Mouse (Mus musculus) stomach, embryonic 14.5 days (tissue): ENCODE data around the gene Dpyd. TPM values are rescaled to one million over a fixed set of nuclear protein-coding genes. Genes with fewer than 3 reads are reported as not detected.

ENCODE experiments used
- ATAC-seq: fragments of 200-750 bp; cut with Nextera tagmentation; 2 replicates; pipeline ENCODE4 v1.8.0; 2017; ENCODE audit warnings: low read depth, moderate TSS enrichment; ENCODE audit not compliant: insufficient number of reproducible peaks, insufficient read depth, low FRiP score
- H3K27ac ChIP-seq: fragments of 300-500 bp; sonication (generic); 2 replicates; pipeline ENCODE4 v1.5.1; 2014; ENCODE audit warnings: mild to moderate bottlenecking, low read length, moderate library complexity, mixed read lengths
- H3K27me3 ChIP-seq: fragments of 300-500 bp; sonication (generic); 2 replicates; pipeline ENCODE4 v1.6.1; 2014; ENCODE audit warnings: low read length, control low read depth, mixed read lengths; ENCODE audit not compliant: control insufficient read depth, insufficient read depth
- H3K36me3 ChIP-seq: fragments of 300-500 bp; sonication (generic); 2 replicates; pipeline ENCODE4 v1.6.1; 2014; ENCODE audit warnings: mild to moderate bottlenecking, control low read depth, low read length, moderate library complexity, mixed read lengths; ENCODE audit not compliant: control insufficient read depth, insufficient read depth
- H3K4me1 ChIP-seq: fragments of 300-500 bp; sonication (generic); 2 replicates; pipeline ENCODE4 v1.6.1; 2014; ENCODE audit warnings: low read length, control low read depth, mixed read lengths; ENCODE audit not compliant: control insufficient read depth, insufficient read depth
- H3K4me2 ChIP-seq: fragments of 300-500 bp; sonication (generic); replicated peaks from 2 replicates; pipeline ENCODE4 v1.6.1; 2014; ENCODE audit warnings: low read depth, low read length, control low read depth
- H3K4me3 ChIP-seq: fragments of 300-500 bp; sonication (generic); 2 replicates; pipeline ENCODE4 v1.5.1; 2014; ENCODE audit warnings: low read depth, low read length, control low read depth
- H3K9ac ChIP-seq: fragments of 300-500 bp; sonication (generic); replicated peaks from 2 replicates; pipeline ENCODE4 v1.6.1; 2014; ENCODE audit warnings: low read depth, mild to moderate bottlenecking, control low read depth, low read length, moderate library complexity, mixed read lengths
- H3K9me3 ChIP-seq: fragments of 300-500 bp; sonication (generic); 2 replicates; pipeline ENCODE4 v1.6.1; 2016; ENCODE audit warnings: low read depth, low read length, control low read depth; ENCODE audit not compliant: control insufficient read depth
- WGBS: fragments of 180-500 bp; shearing (Covaris S2); extraction: QIAGEN DNeasy Blood & Tissue Kit; methylation state at CpG from one replicate; pipeline ENCODE4 v1.1.7; 2014; 5-methylcytosine and 5-hydroxymethylcytosine counted together
- polyA plus RNA-seq: library from polyadenylated mRNA; unstranded; fragments of >200 nt; fragmentation: Nextera tagmentation; extraction: Ambion mirVana; gene quantifications from 2 replicates; pipeline ENCODE4 v1.2.1, GENCODE M21; 2014

The Dpyd gene
- polyA plus RNA-seq, 1 experiment from 2014 or later = 17.3 TPM

DNA sequence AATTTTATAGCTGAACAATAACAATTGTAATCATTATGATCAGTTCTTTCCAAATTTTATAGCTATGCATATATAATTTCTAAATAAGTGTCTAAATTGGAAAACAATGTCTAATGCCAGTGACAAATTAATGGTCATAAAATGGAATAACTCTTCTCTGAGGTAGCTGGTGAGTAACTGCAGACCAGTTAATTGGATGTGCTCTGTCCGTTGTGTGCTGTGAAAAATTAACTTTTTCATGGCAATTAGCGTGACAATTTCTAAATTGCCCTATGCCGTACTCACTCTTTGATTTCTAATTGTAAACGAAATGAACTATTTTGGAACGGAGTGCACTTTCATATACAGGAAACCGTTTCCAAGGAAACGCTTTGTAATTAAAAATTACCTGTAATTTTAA is 869.8 kb downstream of the Dpyd start:
- Histone ChIP-seq H3K4me1 (no peaks in the 10 kb centered on the region), H3K9ac (no peak overlapping the region), H3K4me2 (no peak overlapping the region), H3K4me3 (no peak overlapping the region), H3K36me3 (no peaks in the 10 kb centered on the region), H3K9me3 (no peaks in the 10 kb centered on the region), H3K27me3 (no peaks in the 10 kb centered on the region), H3K27ac (no peak overlapping the region)
- 79% methylated on average over 7 of the region's 7 CpGs for WGBS
- no peak for ATAC-seq

DNA sequence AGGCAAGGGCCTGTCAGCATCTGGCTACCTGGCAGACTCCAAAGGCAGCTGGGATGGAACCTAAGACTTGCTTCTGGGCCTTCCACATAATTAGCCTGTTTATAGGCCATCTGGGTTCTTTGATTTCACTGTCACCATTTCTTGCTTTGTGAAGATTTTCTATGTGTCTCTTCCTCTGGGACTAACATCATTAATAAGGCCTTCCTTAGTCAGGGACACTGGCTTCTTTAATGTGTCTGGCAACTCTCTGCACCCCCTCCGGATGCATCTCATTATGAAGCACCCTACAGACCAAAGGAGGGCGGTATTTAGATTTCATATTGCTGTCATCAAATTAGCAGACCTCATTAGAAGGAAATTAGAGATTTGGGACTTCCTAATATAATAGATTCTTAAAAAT is 885.6 kb downstream of the Dpyd start:
- no peak overlapping the region for H3K9ac ChIP-seq
- 82% methylated on average over 2 of the region's 2 CpGs for WGBS

DNA sequence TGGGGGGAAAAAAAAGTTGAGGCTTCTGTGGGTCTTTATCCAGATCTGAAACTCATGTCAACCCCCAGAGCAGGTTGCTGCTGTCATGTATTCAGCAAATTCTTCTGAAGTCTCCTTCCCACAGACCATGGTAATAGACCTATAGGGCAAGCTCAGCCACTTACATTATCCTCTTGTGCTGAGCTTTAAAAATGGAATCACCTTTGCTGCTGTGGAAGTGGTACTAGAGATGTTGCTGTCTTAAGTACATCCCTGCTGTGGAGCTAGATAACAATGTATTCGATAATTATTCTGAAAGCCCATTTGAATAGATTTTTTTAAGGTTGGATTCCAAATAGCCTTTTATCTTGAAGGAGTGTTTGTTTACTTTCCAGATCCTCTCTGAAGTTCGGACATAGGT is 902.1 kb downstream of the Dpyd start:
- no peak overlapping the region for H3K27ac ChIP-seq
- H3K27me3 ChIP-seq = no peaks in the 10 kb centered on the region
- 28% methylated on average over 2 of the region's 2 CpGs for whole genome bisulfite sequencing

More for the DNA sequence above, 885.6 kb downstream of the Dpyd start:
- Histone ChIP-seq H3K36me3 (no peaks in the 10 kb centered on the region), H3K27me3 (no peaks in the 10 kb centered on the region), H3K9me3 (no peaks in the 10 kb centered on the region), H3K4me1 (no peaks in the 10 kb centered on the region), H3K4me3 (no peak overlapping the region), H3K27ac (no peak overlapping the region), H3K4me2 (no peak overlapping the region)
- ATAC-seq = no peak

DNA sequence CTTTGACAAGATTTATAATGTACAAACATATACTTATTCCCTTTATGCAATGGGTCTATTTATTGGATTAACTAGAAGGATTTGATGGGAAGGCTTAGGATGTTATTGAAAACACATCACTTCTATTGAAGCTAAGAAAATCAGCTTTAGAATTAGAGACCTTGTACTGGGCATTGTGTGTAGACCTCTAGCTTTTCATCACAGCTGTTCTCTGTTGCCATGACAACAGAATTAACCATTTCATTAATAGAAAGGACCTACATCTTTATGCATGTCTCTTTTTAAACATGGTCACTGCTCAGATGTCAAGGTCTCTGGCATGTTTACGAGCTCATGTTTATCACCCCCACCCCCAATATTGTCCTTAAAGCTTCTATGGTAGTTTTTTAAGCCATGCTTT is 902.5 kb downstream of the Dpyd start:
- Histone ChIP-seq H3K27ac (no peak overlapping the region), H3K36me3 (no peaks in the 10 kb centered on the region), H3K27me3 (no peaks in the 10 kb centered on the region), H3K9me3 (no peaks in the 10 kb centered on the region), H3K4me3 (no peak overlapping the region), H3K4me2 (no peak overlapping the region), H3K4me1 (no peaks in the 10 kb centered on the region), H3K9ac (no peak overlapping the region)
- WGBS = 65% methylated on average over 1 of the region's 1 CpGs
- no peak for ATAC-seq

More for the DNA sequence above, 902.1 kb downstream of the Dpyd start:
- Histone ChIP-seq H3K4me1 (no peaks in the 10 kb centered on the region), H3K9me3 (no peaks in the 10 kb centered on the region), H3K36me3 (no peaks in the 10 kb centered on the region), H3K4me3 (no peak overlapping the region), H3K4me2 (no peak overlapping the region), H3K9ac (no peak overlapping the region)
- no peak for ATAC-seq

DNA sequence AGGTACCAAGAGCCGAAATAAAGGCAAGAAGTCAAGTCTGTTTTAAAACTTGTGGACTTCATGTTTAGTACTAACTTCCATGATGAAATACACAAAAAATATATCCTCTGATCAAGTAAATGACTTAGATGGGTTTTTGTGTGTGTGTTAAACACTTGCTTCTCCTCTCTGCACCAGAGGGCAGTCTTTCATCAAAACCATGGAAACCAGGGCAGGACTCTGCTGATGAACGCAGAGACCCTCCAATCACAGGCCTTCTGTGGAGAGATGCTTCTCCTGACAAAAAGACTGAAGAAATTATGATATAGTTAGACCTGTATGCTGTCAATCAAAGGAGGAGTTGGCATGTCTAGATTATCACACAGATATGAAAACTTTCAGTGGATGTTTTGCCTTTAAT is 905.8 kb downstream of the Dpyd start:
- WGBS = 77% methylated on average over 2 of the region's 2 CpGs
- ATAC-seq = no peak
- H3K9ac ChIP-seq = no peak overlapping the region

More for the DNA sequence above, 905.8 kb downstream of the Dpyd start:
- no peak overlapping the region for H3K27ac ChIP-seq
- H3K4me1 ChIP-seq = no peaks in the 10 kb centered on the region
- H3K27me3 ChIP-seq = no peaks in the 10 kb centered on the region
- no peaks in the 10 kb centered on the region for H3K36me3 ChIP-seq
- H3K9me3 ChIP-seq = no peaks in the 10 kb centered on the region
- H3K4me2 ChIP-seq = no peak overlapping the region
- H3K4me3 ChIP-seq = no peak overlapping the region
